Mouse (Mus musculus): ENCODE measurements around the gene Vmn2r27. TPM values are rescaled to one million over a fixed set of nuclear protein-coding genes. Genes with fewer than 3 reads are reported as not detected.

The Vmn2r27 gene
- not detected for total RNA-seq (2023)

GRCm38 (mm10) chr6:124231756-124232155 lies at the start of gene Vmn2r27:
TSS of gene Vmn2r27 (minus strand) at chr6:124231856.

Other genes starting within 250 kb of the Vmn2r27 start
- not detected for gene Vmn2r26, start 207.3 kb downstream of the Vmn2r27 start, total RNA-seq (2023)
- 1 to 10 TPM; 9.1 to 9.8 TPM for gene Cd163, start 72.8 kb upstream of the Vmn2r27 start, total RNA-seq (2023)
- 10 to 100 TPM; 69.1 to 75.2 TPM for gene Pex5, start 183.2 kb upstream of the Vmn2r27 start, total RNA-seq (2023)
- gene Clstn3, start 232.9 kb upstream of the Vmn2r27 start, total RNA-seq (2023) = 10 to 100 TPM; 88.9 to 98.8 TPM